Mouse (Mus musculus): ENCODE data around the gene Ift43.

DNA sequence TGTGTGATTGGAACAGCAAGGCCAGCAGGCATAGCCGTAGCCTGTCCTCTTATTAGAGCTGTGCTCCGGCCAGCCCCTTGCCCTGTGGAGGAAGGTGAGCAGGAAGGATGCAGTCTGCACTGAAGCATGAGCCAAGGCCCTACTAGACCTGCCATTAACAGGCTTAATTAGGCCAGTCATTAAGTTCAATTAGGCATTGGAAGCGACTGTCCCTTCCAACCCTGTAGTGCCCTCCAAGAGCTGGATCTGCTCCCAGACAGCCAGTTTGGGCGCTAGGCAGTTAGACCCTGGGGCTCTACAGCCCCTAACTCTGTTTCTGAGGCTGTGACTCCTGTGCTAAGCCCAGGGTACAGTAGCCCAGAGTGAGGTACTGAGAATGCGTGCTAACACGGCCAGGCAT, 41.7 kb downstream of the Ift43 start:
- no peak for TF ChIP-seq POLR2A (IDR thresholded peaks at IDR 0.05; ENCODE audit: low read depth, low read length)
- no peak for TF ChIP-seq CTCF (IDR thresholded peaks at IDR 0.05; ENCODE audit: borderline replicate concordance, insufficient read depth, low read length)
